Mouse (Mus musculus) midbrain, embryonic 13.5 days (tissue): Measurements from ENCODE around the gene Cobll1. TPM values are rescaled to one million over a fixed set of nuclear protein-coding genes. Genes with fewer than 3 reads are reported as not detected.

ENCODE experiments used
- ATAC-seq: fragments of 200-750 bp; cut with Nextera tagmentation; 2 replicates; pipeline ENCODE4 v1.8.0; 2017; ENCODE audit warnings: mild to moderate bottlenecking, moderate TSS enrichment, moderate library complexity
- H3K27ac ChIP-seq: fragments of 300-500 bp; sonication (generic); 2 replicates; pipeline ENCODE4 v1.5.1; 2015; ENCODE audit warnings: inconsistent platforms, mild to moderate bottlenecking, moderate library complexity
- H3K27me3 ChIP-seq: fragments of 300-500 bp; sonication (generic); 2 replicates; pipeline ENCODE4 v1.6.1; 2015; ENCODE audit warnings: mild to moderate bottlenecking, inconsistent platforms
- H3K36me3 ChIP-seq: fragments of 300-500 bp; sonication (generic); 2 replicates; pipeline ENCODE4 v1.6.1; 2015; ENCODE audit warnings: mild to moderate bottlenecking, inconsistent platforms
- H3K4me1 ChIP-seq: fragments of 300-500 bp; sonication (generic); replicated peaks from 2 replicates; pipeline ENCODE4 v1.6.1; 2015; ENCODE audit warnings: inconsistent platforms
- H3K4me2 ChIP-seq: fragments of 300-500 bp; sonication (generic); replicated peaks from 2 replicates; pipeline ENCODE4 v1.6.1; 2015; ENCODE audit warnings: moderate library complexity, mild to moderate bottlenecking, inconsistent platforms
- H3K4me3 ChIP-seq: fragments of 300-500 bp; sonication (generic); replicated peaks from 2 replicates; pipeline ENCODE4 v1.5.1; 2015; ENCODE audit warnings: mild to moderate bottlenecking, inconsistent platforms
- H3K9ac ChIP-seq: fragments of 300-500 bp; sonication (generic); replicated peaks from 2 replicates; pipeline ENCODE4 v1.6.1; 2015; ENCODE audit warnings: mild to moderate bottlenecking, inconsistent platforms
- H3K9me3 ChIP-seq: fragments of 300-500 bp; sonication (generic); 2 replicates; pipeline ENCODE4 v1.6.1; 2016; ENCODE audit warnings: mild to moderate bottlenecking, inconsistent platforms
- WGBS: fragments of 180-500 bp; shearing (Covaris S2); methylation state at CpG from one replicate; pipeline ENCODE4 v1.1.7; 2015; 5-methylcytosine and 5-hydroxymethylcytosine counted together
- polyA plus RNA-seq: library from polyadenylated mRNA; unstranded; fragments of >200 nt; fragmentation: Nextera tagmentation; extraction: Ambion mirVana; gene quantifications from 2 replicates; pipeline ENCODE4 v1.2.1, GENCODE M21; 2015

The Cobll1 gene
- polyA plus RNA-seq, 1 experiment from 2014 or later, result 2.6 TPM

DNA sequence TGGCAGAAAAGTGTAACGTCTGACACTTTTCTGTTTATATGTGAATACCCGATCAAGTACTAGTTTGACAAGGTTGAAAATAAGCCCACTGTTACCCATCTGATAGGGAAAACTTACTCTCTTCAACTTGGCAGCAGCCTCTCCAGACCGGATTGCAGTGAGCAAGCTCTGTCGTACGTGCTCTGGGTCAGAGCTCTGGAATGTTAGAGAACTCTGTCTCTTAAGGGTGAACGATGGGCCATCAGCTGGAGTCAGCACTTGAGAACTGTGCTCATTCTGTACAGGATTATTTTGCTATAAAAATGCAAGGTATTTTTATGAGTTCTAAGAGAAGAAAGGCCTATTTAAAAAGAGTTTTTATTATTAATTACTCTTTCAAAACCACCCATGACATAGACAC lies 143.6 kb downstream of the Cobll1 start:
- 88% methylated on average over 6 of the region's 6 CpGs for WGBS

DNA sequence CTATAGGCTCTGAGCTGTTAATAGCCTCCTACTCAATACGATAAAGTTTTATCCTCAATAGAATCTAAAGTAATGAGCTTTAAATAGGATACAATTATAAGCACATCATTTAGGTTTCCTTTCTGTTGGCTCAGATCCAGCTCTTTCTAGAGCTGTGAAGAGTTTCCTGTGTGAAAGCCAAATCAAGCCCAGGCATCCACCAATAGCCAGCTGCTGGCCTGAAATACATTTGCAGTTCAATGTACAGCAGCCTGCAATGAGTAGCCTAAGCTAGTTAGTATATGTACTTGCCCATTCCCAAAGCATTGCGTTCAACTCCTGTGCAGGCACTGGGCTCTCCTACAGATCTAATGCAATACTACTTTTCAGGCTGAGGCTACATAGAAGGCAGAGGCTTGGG lies 145.2 kb downstream of the Cobll1 start:
- no peak for ATAC-seq
- no peaks in the 10 kb centered on the region for H3K27me3 ChIP-seq
- H3K9me3 ChIP-seq, result no peaks in the 10 kb centered on the region
- 76% methylated on average over 2 of the region's 2 CpGs for WGBS
- no peak overlapping the region for H3K9ac ChIP-seq
- no peak overlapping the region for H3K27ac ChIP-seq
- H3K4me3 ChIP-seq, result no peak overlapping the region
- H3K4me2 ChIP-seq, result no peak overlapping the region
- H3K4me1 ChIP-seq, result no peaks in the 10 kb centered on the region
- no peaks in the 10 kb centered on the region for H3K36me3 ChIP-seq

More for the DNA sequence above, 143.6 kb downstream of the Cobll1 start:
- no peak overlapping the region for H3K27ac ChIP-seq
- no peak overlapping the region for H3K9ac ChIP-seq
- H3K9me3 ChIP-seq, result no peaks in the 10 kb centered on the region
- no peak overlapping the region for H3K4me2 ChIP-seq
- no peaks in the 10 kb centered on the region for H3K27me3 ChIP-seq
- H3K4me3 ChIP-seq, result no peak overlapping the region
- ATAC-seq, result no peak
- no peaks in the 10 kb centered on the region for H3K4me1 ChIP-seq
- no peaks in the 10 kb centered on the region for H3K36me3 ChIP-seq

DNA sequence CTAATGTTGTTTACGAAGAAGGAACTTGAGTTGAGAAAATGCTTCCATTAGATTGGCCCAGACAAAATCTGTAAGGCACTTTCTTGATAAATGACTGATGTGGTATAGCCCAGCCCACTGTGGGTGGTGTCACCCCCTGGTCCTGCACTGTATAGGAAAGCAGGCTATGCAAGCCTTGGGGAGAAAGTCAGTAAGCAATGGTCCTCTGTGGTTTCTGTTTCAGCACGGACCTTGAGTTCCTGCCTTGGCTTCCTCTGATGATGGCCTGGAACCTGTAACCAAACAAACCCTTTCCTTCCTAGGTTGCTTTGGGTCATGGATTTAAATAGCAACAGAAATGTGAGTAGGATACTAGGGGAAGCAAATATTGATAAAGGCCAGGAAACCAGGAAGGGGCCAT lies 148.2 kb downstream of the Cobll1 start:
- no peaks in the 10 kb centered on the region for H3K27me3 ChIP-seq
- H3K4me2 ChIP-seq, result no peak overlapping the region
- no peaks in the 10 kb centered on the region for H3K4me1 ChIP-seq
- no peaks in the 10 kb centered on the region for H3K9me3 ChIP-seq
- no peaks in the 10 kb centered on the region for H3K36me3 ChIP-seq
- ATAC-seq, result no peak
- H3K4me3 ChIP-seq, result no peak overlapping the region
- no peak overlapping the region for H3K9ac ChIP-seq
- no peak overlapping the region for H3K27ac ChIP-seq
- WGBS, result 86% methylated on average over 2 of the region's 2 CpGs

DNA sequence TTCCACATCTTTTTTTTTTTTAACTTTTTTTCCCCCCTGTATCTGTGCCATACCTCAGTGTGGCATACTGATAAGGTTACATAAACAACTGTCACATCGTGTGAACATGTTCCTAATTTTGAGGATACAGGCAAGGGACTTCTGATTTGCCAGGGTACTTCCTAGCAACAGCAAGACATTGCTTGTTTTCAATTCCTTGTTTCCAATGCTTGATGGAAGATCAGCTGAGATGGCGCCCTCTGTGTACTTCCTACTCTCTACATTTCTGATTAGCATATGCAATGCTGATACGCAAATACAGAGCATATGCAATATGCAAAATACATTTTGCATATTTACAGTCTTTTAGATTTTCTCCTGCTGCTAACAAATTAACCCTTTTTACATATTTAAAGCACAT lies 152.0 kb downstream of the Cobll1 start:
- ATAC-seq, result no peak
- 82% methylated on average over 3 of the region's 3 CpGs for WGBS
- H3K4me1 ChIP-seq, result no peaks in the 10 kb centered on the region

DNA sequence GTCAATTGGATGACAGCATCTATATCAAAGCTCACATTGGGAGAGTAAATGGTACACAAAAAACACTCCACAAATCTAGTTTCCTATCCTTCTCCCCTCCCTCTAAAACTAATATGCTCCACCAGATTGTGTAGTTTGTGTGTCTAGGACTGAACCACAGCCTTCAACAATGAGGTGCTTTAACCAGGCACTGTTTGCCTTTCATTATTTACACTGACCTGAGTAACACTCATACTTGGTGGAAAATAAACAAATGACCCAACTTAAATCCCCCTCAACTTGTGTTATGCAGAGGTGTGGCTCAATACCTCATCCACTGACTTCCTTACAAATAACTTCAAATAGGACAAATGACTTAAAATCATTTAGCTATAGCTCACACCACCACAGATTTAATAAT lies 155.8 kb downstream of the Cobll1 start:
- H3K27me3 ChIP-seq, result no peaks in the 10 kb centered on the region
- H3K36me3 ChIP-seq, result no peaks in the 10 kb centered on the region

More for the DNA sequence above, 152.0 kb downstream of the Cobll1 start:
- no peaks in the 10 kb centered on the region for H3K9me3 ChIP-seq
- no peak overlapping the region for H3K9ac ChIP-seq
- no peaks in the 10 kb centered on the region for H3K27me3 ChIP-seq
- H3K4me3 ChIP-seq, result no peak overlapping the region
- H3K27ac ChIP-seq, result no peak overlapping the region
- H3K4me2 ChIP-seq, result no peak overlapping the region
- no peaks in the 10 kb centered on the region for H3K36me3 ChIP-seq

DNA sequence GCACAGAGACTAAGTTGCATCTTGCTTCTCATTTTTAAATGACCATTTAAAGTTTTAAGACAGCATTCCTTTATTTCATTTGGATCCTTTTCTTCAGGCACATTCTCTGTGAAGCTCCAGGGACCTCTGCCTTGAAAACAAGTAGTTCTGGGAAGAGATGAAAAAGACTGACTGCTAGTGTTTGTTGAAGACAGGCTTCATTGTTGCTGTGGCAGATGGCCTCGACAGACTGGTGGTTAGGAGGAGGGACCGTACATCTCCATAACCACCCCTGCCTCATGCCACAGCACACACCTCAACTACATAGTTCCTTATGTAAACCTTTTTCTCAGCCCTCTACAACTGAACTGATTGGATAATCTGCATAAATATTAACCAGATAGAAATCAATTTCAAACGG lies 161.7 kb downstream of the Cobll1 start:
- no peak for ATAC-seq
- H3K36me3 ChIP-seq, result no peaks in the 10 kb centered on the region
- no peak overlapping the region for H3K9ac ChIP-seq
- no peak overlapping the region for H3K4me3 ChIP-seq
- H3K27me3 ChIP-seq, result no peaks in the 10 kb centered on the region
- H3K4me1 ChIP-seq, result 0 out of 2 replicates have a peak, but pooled peaks cover 4% of the 10 kb centered on the region
- H3K9me3 ChIP-seq, result no peaks in the 10 kb centered on the region
- 66% methylated on average over 3 of the region's 3 CpGs for WGBS
- no peak overlapping the region for H3K4me2 ChIP-seq
- H3K27ac ChIP-seq, result no peak overlapping the region

More for the DNA sequence above, 155.8 kb downstream of the Cobll1 start:
- no peak for ATAC-seq
- H3K4me2 ChIP-seq, result no peak overlapping the region
- H3K4me3 ChIP-seq, result no peak overlapping the region
- no peak overlapping the region for H3K27ac ChIP-seq
- H3K4me1 ChIP-seq, result no peaks in the 10 kb centered on the region
- H3K9ac ChIP-seq, result no peak overlapping the region
- H3K9me3 ChIP-seq, result no peaks in the 10 kb centered on the region

DNA sequence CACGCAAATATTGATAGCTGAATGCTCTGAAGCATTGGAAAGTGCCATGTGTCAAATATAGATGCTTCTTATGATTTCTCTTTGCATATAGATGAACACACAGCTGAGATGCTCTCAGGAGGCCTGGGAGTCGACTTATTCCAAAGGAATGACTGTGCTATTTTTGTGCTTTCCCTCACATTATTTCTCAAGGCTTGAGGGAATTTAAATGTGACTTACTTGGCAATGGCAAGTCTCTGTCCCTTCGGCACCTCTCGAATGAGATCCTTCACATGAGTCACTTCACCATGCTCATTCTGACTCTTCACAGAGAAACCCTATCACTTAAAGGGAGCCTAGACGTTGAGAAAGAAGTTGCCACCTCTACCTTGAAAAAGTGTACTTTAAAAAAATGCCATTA lies 163.4 kb downstream of the Cobll1 start:
- WGBS, result 83% methylated on average over 5 of the region's 5 CpGs
- no peak overlapping the region for H3K9ac ChIP-seq
- ATAC-seq, result no peak
- no peak overlapping the region for H3K4me2 ChIP-seq
- H3K36me3 ChIP-seq, result no peaks in the 10 kb centered on the region
- H3K4me3 ChIP-seq, result no peak overlapping the region
- H3K27ac ChIP-seq, result no peak overlapping the region; the same call in 1 of the 2 replicates
- 0 out of 2 replicates have a peak, but pooled peaks cover 4% of the 10 kb centered on the region for H3K4me1 ChIP-seq
- H3K27me3 ChIP-seq, result no peaks in the 10 kb centered on the region
- no peaks in the 10 kb centered on the region for H3K9me3 ChIP-seq

DNA sequence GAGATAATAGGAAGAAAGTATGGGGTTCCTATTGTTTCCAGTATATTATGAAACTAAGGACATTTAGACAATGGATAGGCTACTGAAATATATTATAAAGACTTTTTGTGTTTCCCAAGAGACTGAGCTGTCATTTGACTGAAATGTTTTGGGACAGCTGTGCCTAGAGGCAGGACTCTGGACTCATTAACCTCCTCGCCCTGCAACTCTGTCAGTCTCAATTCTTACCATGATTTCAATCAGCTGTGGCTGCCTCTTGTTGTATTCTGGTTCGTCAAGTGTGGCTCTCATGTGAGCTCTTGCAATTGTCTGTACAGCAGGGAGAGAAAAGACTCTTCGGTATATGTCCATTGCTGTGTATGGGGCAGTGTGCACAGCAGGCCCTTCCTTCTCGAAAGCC lies 163.8 kb downstream of the Cobll1 start:
- ATAC-seq, result peak; percentile 63
- WGBS, result 63% methylated on average over 4 of the region's 4 CpGs
- no peak overlapping the region; the same call in 1 of the 2 replicates for H3K27ac ChIP-seq

DNA sequence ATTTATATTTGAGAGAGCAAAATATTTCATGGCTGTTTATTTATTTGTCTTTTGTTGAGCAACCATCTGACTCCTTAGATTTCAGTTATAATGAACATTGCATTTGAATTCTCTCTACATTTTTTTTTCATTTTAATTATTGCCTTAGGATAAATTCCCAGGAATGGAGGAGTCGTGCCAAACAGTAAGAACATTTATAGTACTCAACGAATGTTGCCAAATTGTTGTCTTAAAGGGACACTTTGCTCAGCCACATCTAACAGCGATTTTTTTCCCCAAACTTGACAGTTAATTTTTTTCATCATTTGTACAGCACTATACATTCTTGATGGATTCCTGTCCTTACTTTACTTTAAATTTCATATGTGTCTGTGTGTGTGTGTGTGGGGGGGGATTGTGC lies 167.0 kb downstream of the Cobll1 start:
- no peaks in the 10 kb centered on the region for H3K36me3 ChIP-seq
- no peaks in the 10 kb centered on the region for H3K9me3 ChIP-seq
- no peak overlapping the region for H3K4me3 ChIP-seq
- H3K4me2 ChIP-seq, result no peak overlapping the region
- H3K27me3 ChIP-seq, result no peaks in the 10 kb centered on the region
- no peak overlapping the region for H3K9ac ChIP-seq
- no peak for ATAC-seq
- H3K4me1 ChIP-seq, result 0 out of 2 replicates have a peak, but pooled peaks cover 4% of the 10 kb centered on the region
- 91% methylated on average over 3 of the region's 3 CpGs for WGBS
- H3K27ac ChIP-seq, result no peak overlapping the region

More for the DNA sequence above, 163.8 kb downstream of the Cobll1 start:
- Histone ChIP-seq H3K9ac (no peak overlapping the region), H3K4me1 (0 out of 2 replicates have a peak, but pooled peaks cover 4% of the 10 kb centered on the region), H3K27me3 (no peaks in the 10 kb centered on the region), H3K36me3 (no peaks in the 10 kb centered on the region), H3K9me3 (no peaks in the 10 kb centered on the region), H3K4me2 (no peak overlapping the region), H3K4me3 (no peak overlapping the region)

DNA sequence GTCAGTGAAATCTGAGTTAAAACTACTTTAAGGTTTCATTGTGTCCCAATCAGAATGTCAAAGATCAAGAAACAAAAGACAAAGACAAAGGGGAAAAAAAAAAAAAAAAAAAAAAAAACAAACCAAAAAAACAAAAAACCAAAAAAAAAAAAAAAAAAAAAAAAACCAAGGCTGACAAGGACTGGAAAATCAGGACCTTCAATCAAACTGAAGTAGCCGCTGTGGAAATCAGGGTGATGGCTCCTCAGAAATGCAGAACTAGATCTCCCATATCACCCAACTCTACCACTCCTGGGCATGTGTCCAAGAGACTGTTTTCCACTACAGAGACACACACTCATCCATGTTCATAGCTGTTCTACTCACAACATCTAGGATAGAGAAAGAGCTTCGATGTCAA lies 185.4 kb downstream of the Cobll1 start:
- no peak overlapping the region for H3K4me3 ChIP-seq
- 87% methylated on average over 2 of the region's 2 CpGs for WGBS
- no peak overlapping the region for H3K27ac ChIP-seq
- H3K4me2 ChIP-seq, result no peak overlapping the region
- no peak overlapping the region for H3K9ac ChIP-seq
- no peaks in the 10 kb centered on the region for H3K9me3 ChIP-seq
- no peaks in the 10 kb centered on the region for H3K36me3 ChIP-seq
- ATAC-seq, result no peak
- H3K27me3 ChIP-seq, result no peaks in the 10 kb centered on the region
- H3K4me1 ChIP-seq, result no peaks in the 10 kb centered on the region

DNA sequence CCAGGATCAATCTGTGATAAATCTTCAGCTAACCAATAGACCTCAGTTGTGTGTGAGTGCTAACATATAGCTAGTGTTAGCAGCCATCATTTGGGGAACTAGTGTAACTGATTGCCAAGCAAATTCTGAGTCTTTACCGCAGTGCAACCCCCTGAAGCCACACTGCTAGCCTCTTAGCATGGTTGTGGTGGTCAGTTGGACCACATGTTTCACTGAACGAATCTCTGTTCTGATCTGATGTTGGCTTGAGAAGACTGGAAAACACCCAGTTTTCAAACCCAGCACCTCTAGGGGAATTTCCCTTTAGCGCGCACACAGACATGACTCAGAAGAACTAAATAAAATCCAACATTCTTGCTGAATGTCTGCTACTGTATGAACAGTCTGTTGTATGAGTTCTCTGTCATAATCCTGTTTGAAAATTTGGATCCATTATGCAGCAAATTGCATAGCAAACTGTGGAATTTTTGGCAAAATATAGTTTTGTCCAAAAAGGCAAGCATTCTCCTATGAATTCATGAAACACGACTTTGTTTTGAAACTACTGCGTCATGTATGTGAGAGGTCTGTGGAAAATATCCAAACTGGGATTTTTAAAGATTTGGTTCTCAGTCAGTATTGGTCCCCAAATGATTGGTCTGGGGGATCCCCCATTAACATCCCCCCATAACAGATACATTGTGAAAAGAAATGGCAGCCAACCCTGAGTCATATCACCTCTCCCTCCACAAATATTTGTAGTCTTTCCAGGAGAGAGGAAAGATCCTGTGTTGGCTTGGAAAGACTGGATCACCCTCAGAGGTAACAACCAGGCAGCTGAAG lies 186.8 kb downstream of the Cobll1 start:
- no peak overlapping the region for H3K27ac ChIP-seq
- no peak for ATAC-seq
- no peaks in the 10 kb centered on the region for H3K36me3 ChIP-seq
- H3K4me1 ChIP-seq, result no peaks in the 10 kb centered on the region
- H3K9me3 ChIP-seq, result no peaks in the 10 kb centered on the region
- no peak overlapping the region for H3K4me3 ChIP-seq
- H3K4me2 ChIP-seq, result no peak overlapping the region
- H3K9ac ChIP-seq, result no peak overlapping the region
- WGBS, result 96% methylated on average over 6 of the region's 6 CpGs
- H3K27me3 ChIP-seq, result no peaks in the 10 kb centered on the region

DNA sequence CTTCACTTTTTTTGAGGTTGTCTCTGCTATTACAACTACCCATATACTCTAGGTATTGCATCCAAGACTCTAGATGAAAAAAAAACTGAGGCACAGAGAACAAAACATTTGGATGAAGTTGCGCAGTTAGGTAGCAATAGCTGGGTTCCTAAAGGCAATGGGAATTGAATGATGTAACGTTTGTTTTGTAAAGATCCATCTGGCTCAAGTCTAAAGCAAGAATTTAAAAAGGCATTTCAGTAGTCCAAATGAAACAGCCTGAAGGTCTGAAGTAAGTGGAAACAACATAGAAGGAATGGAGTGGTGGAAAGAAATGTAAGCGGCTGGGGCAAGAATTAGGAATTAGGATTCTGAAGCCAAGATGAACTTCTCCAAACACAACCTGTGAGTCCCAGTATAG lies 188.4 kb downstream of the Cobll1 start:
- no peaks in the 10 kb centered on the region for H3K4me1 ChIP-seq
- ATAC-seq, result no peak
- H3K36me3 ChIP-seq, result no peaks in the 10 kb centered on the region
- no peak overlapping the region for H3K9ac ChIP-seq
- no peaks in the 10 kb centered on the region for H3K27me3 ChIP-seq
- no peak overlapping the region for H3K27ac ChIP-seq
- 93% methylated on average over 3 of the region's 3 CpGs for WGBS
- no peak overlapping the region for H3K4me3 ChIP-seq
- no peak overlapping the region for H3K4me2 ChIP-seq
- H3K9me3 ChIP-seq, result no peaks in the 10 kb centered on the region
